Mouse (Mus musculus) ES-Bruce4 (cell line): Measurements from ENCODE around the gene Ptpn11. TPM values are rescaled to one million over a fixed set of nuclear protein-coding genes. Genes with fewer than 3 reads are reported as not detected.

Experiments
- H3K27ac ChIP-seq: 2 replicates; pipeline ENCODE4 v1.5.1; 2012; ENCODE audit warnings: low read length, inconsistent platforms; ENCODE audit not compliant: insufficient read depth
- H3K27me3 ChIP-seq: 2 replicates; pipeline ENCODE4 v1.6.1; 2012; ENCODE audit warnings: mild to moderate bottlenecking, low read length, inconsistent platforms; ENCODE audit not compliant: control insufficient read depth, poor library complexity, insufficient read depth, severe bottlenecking
- H3K36me3 ChIP-seq: 2 replicates; pipeline ENCODE4 v1.6.1; 2012; ENCODE audit warnings: inconsistent platforms, mild to moderate bottlenecking, low read length, moderate library complexity; ENCODE audit not compliant: control insufficient read depth, poor library complexity, insufficient read depth, severe bottlenecking
- H3K4me1 ChIP-seq: one replicate; pipeline ENCODE4 v1.8.1; 2011; ENCODE audit warnings: low read length; ENCODE audit not compliant: control insufficient read depth, insufficient read depth
- H3K4me3 ChIP-seq: 2 replicates; pipeline ENCODE4 v1.5.1; 2011; ENCODE audit warnings: low read depth, mild to moderate bottlenecking, low read length
- H3K9ac ChIP-seq: 2 replicates; pipeline ENCODE4 v1.6.1; 2012; ENCODE audit warnings: low read depth, mild to moderate bottlenecking, inconsistent platforms; ENCODE audit not compliant: poor library complexity, severe bottlenecking
- H3K9me3 ChIP-seq: replicated peaks from 2 replicates; pipeline ENCODE4 v1.6.1; 2012; ENCODE audit warnings: mild to moderate bottlenecking, low read length, inconsistent platforms; ENCODE audit not compliant: control insufficient read depth, poor library complexity, insufficient read depth, severe bottlenecking
- CTCF ChIP-seq: IDR thresholded peaks from one replicate; pipeline ENCODE4 v1.8.1; 2011; ENCODE audit warnings: low read depth, low read length
- EP300 ChIP-seq: IDR thresholded peaks from 2 replicates; pipeline ENCODE4 v1.6.1; 2011; ENCODE audit warnings: low read depth, low read length; ENCODE audit not compliant: insufficient read depth
- POLR2A ChIP-seq: IDR thresholded peaks from one replicate; pipeline ENCODE4 v1.8.1; 2011; ENCODE audit warnings: low read length; ENCODE audit not compliant: insufficient read depth
- polyA plus RNA-seq: library from polyadenylated mRNA; stranded (reverse); fragments of >200 nt; gene quantifications from 2 replicates; pipeline ENCODE4 v1.2.4, GENCODE M21; 2011; ENCODE audit warnings: low read depth; ENCODE audit not compliant: missing spikeins, insufficient read depth, insufficient read length

The Ptpn11 gene
- polyA plus RNA-seq, 1 experiment = 66.8 TPM

DNA sequence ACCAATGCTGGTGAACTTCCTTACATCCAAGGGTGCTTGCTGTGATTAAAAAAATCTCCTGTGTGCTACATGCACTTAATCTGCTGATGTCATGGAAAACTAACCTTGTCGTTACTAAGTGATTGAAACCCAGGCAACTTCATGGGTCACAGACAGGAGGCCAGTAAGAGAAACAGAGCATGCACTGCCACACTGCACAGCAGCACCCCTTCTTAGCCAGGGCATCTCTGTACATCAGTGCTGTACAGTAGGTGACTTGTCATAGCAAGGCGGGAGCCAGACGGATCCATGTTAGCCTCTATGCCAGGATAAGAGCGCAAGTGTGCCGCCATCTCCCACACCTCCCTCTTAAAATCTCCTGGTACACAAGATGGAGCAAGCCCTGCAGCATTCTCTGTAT lies 45.6 kb downstream of the Ptpn11 start:
- Histone ChIP-seq H3K36me3 (peaks cover 11% of the 10 kb centered on the region; the same call in 1 of the 2 replicates), H3K27me3 (no peaks in the 10 kb centered on the region), H3K9ac (no peak overlapping the region), H3K4me1 (no peaks in the 10 kb centered on the region), H3K27ac (no peak overlapping the region), H3K4me3 (no peak overlapping the region), H3K9me3 (no peaks in the 10 kb centered on the region)
- no peak for TF ChIP-seq CTCF

DNA sequence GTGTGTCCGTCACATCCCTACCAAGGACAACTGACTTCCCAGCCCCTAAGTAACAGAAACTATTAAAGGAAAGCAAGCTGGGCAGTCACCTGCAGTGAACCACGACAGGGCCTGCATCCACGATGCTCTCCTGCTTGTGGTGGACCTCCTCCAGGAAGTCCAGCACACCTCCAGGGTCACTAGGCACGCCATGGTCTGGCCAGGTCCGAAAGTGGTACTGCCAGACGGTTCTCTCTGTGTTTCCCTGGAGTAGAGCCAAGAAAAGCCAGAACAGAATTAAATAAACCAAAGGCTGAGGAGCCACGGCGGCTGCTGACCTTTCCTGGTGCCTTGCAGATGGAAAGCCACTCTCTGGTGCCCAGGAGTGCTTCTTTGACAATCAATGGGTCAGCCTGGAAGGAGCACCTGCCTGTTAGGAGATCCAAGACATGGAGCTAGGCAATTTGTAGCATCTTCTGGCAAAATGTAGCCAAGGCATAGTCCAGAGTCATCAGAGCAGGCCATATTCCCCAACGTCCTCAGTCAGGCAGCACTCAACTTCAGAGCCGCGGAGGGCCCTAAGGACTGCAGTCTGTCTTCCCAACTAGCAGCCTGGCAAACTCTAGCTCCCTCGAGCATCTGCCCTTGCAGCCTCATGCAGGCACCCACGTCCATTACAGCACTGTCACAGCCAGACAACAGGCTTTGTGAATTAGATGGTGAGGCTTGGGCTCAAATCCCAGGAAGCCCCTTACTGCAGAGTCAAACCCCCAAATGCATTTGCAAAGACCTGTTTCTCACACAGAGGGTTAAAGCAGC lies 46.6 kb downstream of the Ptpn11 start:
- TF ChIP-seq POLR2A (no peak), CTCF (no peak), EP300 (no peak)
- no peak overlapping the region for H3K27ac ChIP-seq
- no peak overlapping the region for H3K9ac ChIP-seq
- H3K4me3 ChIP-seq = no peak overlapping the region
- no peaks in the 10 kb centered on the region for H3K4me1 ChIP-seq
- no peaks in the 10 kb centered on the region for H3K9me3 ChIP-seq
- no peaks in the 10 kb centered on the region for H3K27me3 ChIP-seq
- peaks cover 12% of the 10 kb centered on the region for H3K36me3 ChIP-seq

GRCm38 (mm10) chr5:121142431-121143119 lies 48.6 kb downstream of the Ptpn11 start:
- Histone ChIP-seq H3K9me3 (no peaks in the 10 kb centered on the region), H3K27ac (no peak overlapping the region), H3K27me3 (no peaks in the 10 kb centered on the region), H3K4me1 (no peaks in the 10 kb centered on the region), H3K4me3 (no peak overlapping the region), H3K36me3 (peaks cover 11% of the 10 kb centered on the region), H3K9ac (no peak overlapping the region)
- TF ChIP-seq EP300 (no peak), CTCF (no peak), POLR2A (no peak)

- no peaks in the 10 kb centered on the region for H3K27me3 ChIP-seq
- H3K36me3 ChIP-seq = peaks cover 18% of the 10 kb centered on the region
- H3K4me3 ChIP-seq = no peak overlapping the region
- TF ChIP-seq EP300 (no peak), POLR2A (no peak), CTCF (no peak)
- no peak overlapping the region for H3K9ac ChIP-seq
- H3K27ac ChIP-seq = no peak overlapping the region
- no peaks in the 10 kb centered on the region for H3K9me3 ChIP-seq
- H3K4me1 ChIP-seq = no peaks in the 10 kb centered on the region
Measured at GRCm38 (mm10) chr5:121140276-121140675, 50.9 kb downstream of the Ptpn11 start.

- Histone ChIP-seq H3K27ac (no peak overlapping the region), H3K27me3 (no peaks in the 10 kb centered on the region), H3K4me1 (no peaks in the 10 kb centered on the region), H3K9ac (no peak overlapping the region), H3K9me3 (no peaks in the 10 kb centered on the region), H3K4me3 (no peak overlapping the region), H3K36me3 (peaks cover 18% of the 10 kb centered on the region; the same call in 1 of the 2 replicates)
- TF ChIP-seq POLR2A (no peak), CTCF (no peak), EP300 (no peak)
Measured at GRCm38 (mm10) chr5:121137125-121137524, 54.1 kb downstream of the Ptpn11 start.

GRCm38 (mm10) chr5:121131801-121132200 lies 59.4 kb downstream of the Ptpn11 start:
- H3K4me1 ChIP-seq = peaks cover 3% of the 10 kb centered on the region
- H3K27ac ChIP-seq = no peak overlapping the region
- peaks cover 10% of the 10 kb centered on the region; the same call in 1 of the 2 replicates for H3K36me3 ChIP-seq
- H3K4me3 ChIP-seq = no peak overlapping the region
- H3K9me3 ChIP-seq = no peaks in the 10 kb centered on the region
- H3K9ac ChIP-seq = no peak overlapping the region
- H3K27me3 ChIP-seq = no peaks in the 10 kb centered on the region
- TF ChIP-seq CTCF = no peak
